Mouse (Mus musculus) ES-E14 (cell line): ENCODE results near the gene Eci1.

Experiments
- CHD2 ChIP-seq: IDR thresholded peaks from 2 replicates; pipeline ENCODE4 v1.6.1; 2014; ENCODE audit warnings: mild to moderate bottlenecking, low read depth, low read length, inconsistent platforms
- HCFC1 ChIP-seq: IDR thresholded peaks from 2 replicates; pipeline ENCODE4 v1.6.1; 2012; ENCODE audit warnings: low read length, inconsistent platforms, borderline replicate concordance; ENCODE audit not compliant: insufficient read depth
- MAFK ChIP-seq: IDR thresholded peaks from 2 replicates; pipeline ENCODE4 v1.6.1; 2014; ENCODE audit warnings: mild to moderate bottlenecking, low read depth, low read length, inconsistent platforms; ENCODE audit not compliant: insufficient read depth
- ZC3H11A ChIP-seq: IDR thresholded peaks from 2 replicates; pipeline ENCODE4 v1.6.1; 2012; ENCODE audit warnings: low read depth, mild to moderate bottlenecking, inconsistent platforms, low read length, borderline replicate concordance
- ZNF384 ChIP-seq: IDR thresholded peaks from 2 replicates; pipeline ENCODE4 v1.6.1; 2012; ENCODE audit warnings: low read depth, low read length, inconsistent platforms

DNA sequence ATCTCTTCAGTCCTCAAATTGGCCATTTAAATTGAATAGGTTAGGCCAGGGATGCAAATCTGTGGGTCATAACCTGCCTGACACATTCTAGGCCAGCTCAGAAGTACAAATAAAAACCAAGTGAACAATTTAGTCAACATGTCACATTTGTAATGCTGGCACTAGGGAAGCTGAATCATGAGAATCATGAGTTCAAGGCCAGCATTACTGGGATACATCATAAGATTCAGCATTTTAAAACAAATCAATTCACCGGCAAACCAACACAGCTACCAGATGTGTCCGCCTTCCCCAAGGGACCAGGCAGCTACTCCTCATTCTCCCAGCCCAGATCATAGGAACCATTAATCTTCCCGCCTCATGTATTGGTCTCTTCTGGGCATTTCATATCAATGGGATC, 57.1 kb downstream of the Eci1 start:
- no peak for TF ChIP-seq ZNF384
- no peak for TF ChIP-seq MAFK
- no peak for TF ChIP-seq CHD2
- no peak for TF ChIP-seq ZC3H11A
- TF ChIP-seq HCFC1: no peak
